Mouse (Mus musculus): ENCODE measurements around the gene Ppp2r3a. TPM values are rescaled to one million over a fixed set of nuclear protein-coding genes. Genes with fewer than 3 reads are reported as not detected.

Gene Ppp2r3a
- polyA plus RNA-seq, 1 experiment from 2014 or later: 16.4 TPM

DNA sequence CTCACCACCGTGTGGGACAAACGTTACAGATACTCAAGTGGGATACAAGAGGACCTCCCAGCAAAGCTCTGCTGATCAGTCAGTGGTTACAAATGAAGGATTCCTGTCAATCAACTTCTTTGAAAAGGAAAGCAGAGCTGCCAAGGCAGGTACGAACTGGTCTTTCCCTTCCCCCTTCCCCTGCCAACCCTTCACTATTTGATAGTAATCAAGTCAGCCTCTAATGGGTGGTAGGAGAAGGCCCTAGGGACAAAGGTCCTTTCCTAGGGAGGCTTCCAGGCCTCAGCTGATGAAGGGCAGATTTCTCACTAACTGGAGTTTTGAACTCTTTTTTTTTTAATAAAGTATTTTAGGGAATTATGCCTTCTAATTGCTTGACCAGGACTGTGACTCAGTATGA, 11.2 kb upstream of the Ppp2r3a start:
- Histone ChIP-seq H3K4me3 (ENCODE audit: low read depth, low read length) (no peak overlapping the region), H3K36me3 (ENCODE audit: control insufficient read depth, insufficient read depth, low read length) (no peaks in the 10 kb centered on the region), H3K4me1 (ENCODE audit: control insufficient read depth, insufficient read depth, low read length) (no peaks in the 10 kb centered on the region), H3K9ac (ENCODE audit: low read length) (no peak overlapping the region), H3K9me3 (ENCODE audit: control insufficient read depth, low read length) (no peaks in the 10 kb centered on the region), H3K27ac (ENCODE audit: low read depth, low read length) (no peak overlapping the region), H3K4me2 (ENCODE audit: low read depth) (no peak overlapping the region), H3K27me3 (ENCODE audit: control insufficient read depth, insufficient read depth, low read length) (no peaks in the 10 kb centered on the region)
- no peak for DNase-seq (ENCODE audit: low spot score)
- no peak for ATAC-seq (ENCODE audit: insufficient read depth, low FRiP score, low TSS enrichment)
- WGBS: 89% methylated on average over 3 of the region's 3 CpGs

DNA sequence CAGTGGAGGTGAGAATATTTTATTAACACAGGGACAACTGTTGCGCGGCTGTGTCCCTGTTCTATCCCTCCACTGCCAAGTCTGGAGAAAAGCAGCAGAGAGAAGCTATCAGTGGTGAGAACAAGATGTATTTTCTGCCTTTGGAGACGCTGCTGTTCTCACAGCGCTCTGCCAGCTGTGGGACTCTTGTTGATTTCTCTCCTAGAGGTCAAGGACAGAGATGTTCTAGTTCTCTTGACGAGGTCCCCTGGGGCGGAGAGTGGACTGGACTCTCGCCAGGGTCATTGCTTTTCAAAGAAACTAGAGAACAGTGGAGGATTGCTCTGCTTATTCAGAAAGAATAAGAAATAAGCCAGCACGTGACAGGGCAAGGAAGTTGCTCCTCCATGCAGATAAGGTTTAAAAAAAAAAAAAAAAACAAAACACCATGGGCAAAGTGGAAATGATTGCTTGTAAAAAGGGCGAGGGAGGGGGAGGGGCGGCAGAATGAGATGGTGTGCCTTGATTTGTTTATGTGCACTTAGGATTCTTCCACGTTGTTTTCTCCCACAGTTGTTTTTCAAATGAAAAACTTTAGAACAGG, 10.5 kb upstream of the Ppp2r3a start:
- Histone ChIP-seq H3K9me3 (ENCODE audit: control insufficient read depth, low read length) (no peaks in the 10 kb centered on the region), H3K36me3 (ENCODE audit: control insufficient read depth, insufficient read depth, low read length) (no peaks in the 10 kb centered on the region), H3K4me3 (ENCODE audit: low read depth, low read length) (no peak overlapping the region), H3K4me2 (ENCODE audit: low read depth) (no peak overlapping the region), H3K4me1 (ENCODE audit: control insufficient read depth, insufficient read depth, low read length) (no peaks in the 10 kb centered on the region), H3K27ac (ENCODE audit: low read depth, low read length) (no peak overlapping the region), H3K9ac (ENCODE audit: low read length) (no peak overlapping the region), H3K27me3 (ENCODE audit: control insufficient read depth, insufficient read depth, low read length) (no peaks in the 10 kb centered on the region)
- ATAC-seq (ENCODE audit: insufficient read depth, low FRiP score, low TSS enrichment) (no peak), DNase-seq (ENCODE audit: low spot score) (no peak)
- WGBS: 63% methylated on average over 11 of the region's 11 CpGs

DNA sequence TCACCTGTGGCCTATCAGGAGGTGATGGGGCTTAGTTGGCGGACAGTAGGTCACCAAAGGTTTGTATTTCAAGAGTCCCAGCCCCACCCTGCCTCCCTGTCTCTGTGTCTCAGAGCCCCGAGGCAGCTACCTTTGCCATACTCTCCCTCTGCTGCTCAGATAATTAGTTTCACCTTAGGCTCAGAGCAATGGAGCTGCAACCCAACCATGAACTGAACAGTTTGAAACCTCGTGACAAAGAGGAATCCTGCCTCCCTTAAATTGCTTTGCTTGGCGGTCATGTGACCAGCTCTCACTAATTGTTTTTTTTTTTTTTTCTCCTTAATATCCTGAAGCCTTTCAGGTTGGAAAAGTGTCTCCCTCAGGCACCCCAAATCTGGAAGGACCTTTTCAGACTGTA, 9.8 kb upstream of the Ppp2r3a start:
- H3K36me3 ChIP-seq (ENCODE audit: control insufficient read depth, insufficient read depth, low read length): no peaks in the 10 kb centered on the region

DNA sequence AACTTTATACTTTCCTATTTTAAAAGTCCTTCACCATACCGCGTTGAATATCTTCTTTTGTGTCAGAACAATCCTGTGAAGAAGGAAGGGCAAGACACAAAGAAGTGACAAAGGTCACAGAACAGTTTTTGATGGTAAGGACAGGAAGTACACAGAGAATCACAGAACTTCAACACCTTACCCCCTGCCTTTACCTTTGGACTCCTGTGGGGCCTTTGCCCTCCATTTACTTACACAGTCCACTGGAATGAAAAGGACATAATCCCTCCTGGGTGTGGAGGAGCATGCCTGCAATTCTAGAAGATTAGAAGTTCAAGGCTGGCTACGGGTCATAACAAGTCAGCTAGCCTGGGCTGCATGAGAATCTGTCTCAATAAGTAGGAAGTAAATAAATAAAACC, 1.5 kb upstream of the Ppp2r3a start:
- Histone ChIP-seq H3K4me1 (ENCODE audit: control insufficient read depth, insufficient read depth, low read length) (peaks cover 6% of the 10 kb centered on the region; the same call in 1 of the 2 replicates), H3K4me3 (ENCODE audit: low read depth, low read length) (no peak overlapping the region), H3K27ac (ENCODE audit: low read depth, low read length) (no peak overlapping the region), H3K9ac (ENCODE audit: low read length) (no peak overlapping the region), H3K4me2 (ENCODE audit: low read depth) (no peak overlapping the region), H3K9me3 (ENCODE audit: control insufficient read depth, low read length) (no peaks in the 10 kb centered on the region), H3K27me3 (ENCODE audit: control insufficient read depth, insufficient read depth, low read length) (no peaks in the 10 kb centered on the region), H3K36me3 (ENCODE audit: control insufficient read depth, insufficient read depth, low read length) (no peaks in the 10 kb centered on the region)
- WGBS: 80% methylated on average over 3 of the region's 3 CpGs
- DNase-seq (ENCODE audit: low spot score): no peak
- no peak for ATAC-seq (ENCODE audit: insufficient read depth, low FRiP score, low TSS enrichment)

More for the DNA sequence above, 9.8 kb upstream of the Ppp2r3a start:
- no peak for DNase-seq (ENCODE audit: low spot score)
- Histone ChIP-seq H3K4me2 (ENCODE audit: low read depth) (no peak overlapping the region), H3K9me3 (ENCODE audit: control insufficient read depth, low read length) (no peaks in the 10 kb centered on the region), H3K9ac (ENCODE audit: low read length) (no peak overlapping the region), H3K4me1 (ENCODE audit: control insufficient read depth, insufficient read depth, low read length) (no peaks in the 10 kb centered on the region), H3K4me3 (ENCODE audit: low read depth, low read length) (no peak overlapping the region), H3K27ac (ENCODE audit: low read depth, low read length) (no peak overlapping the region), H3K27me3 (ENCODE audit: control insufficient read depth, insufficient read depth, low read length) (no peaks in the 10 kb centered on the region)
- ATAC-seq (ENCODE audit: insufficient read depth, low FRiP score, low TSS enrichment): no peak
- WGBS: 64% methylated on average over 4 of the region's 4 CpGs

DNA sequence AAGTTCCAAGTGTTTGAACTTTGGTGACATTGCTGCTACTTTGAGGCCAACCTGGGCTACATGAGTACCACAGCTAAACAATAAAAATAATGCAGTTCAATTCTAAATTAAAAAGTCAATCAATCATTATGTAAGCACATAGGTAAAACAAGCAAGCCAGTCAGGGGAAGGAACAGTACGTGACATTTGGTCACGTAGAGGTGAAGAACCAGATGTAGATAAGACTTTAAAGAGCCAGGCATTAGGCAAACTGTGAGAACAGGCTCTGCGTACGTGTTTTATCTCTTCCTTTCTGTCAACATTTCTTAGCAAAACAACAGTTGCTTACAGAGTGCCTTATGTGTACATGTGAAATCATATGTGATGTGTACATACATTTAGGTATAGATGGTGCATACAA, 946 bp upstream of the Ppp2r3a start:
- Histone ChIP-seq H3K9me3 (ENCODE audit: control insufficient read depth, low read length) (no peaks in the 10 kb centered on the region), H3K27me3 (ENCODE audit: control insufficient read depth, insufficient read depth, low read length) (no peaks in the 10 kb centered on the region), H3K4me2 (ENCODE audit: low read depth) (no peak overlapping the region), H3K36me3 (ENCODE audit: control insufficient read depth, insufficient read depth, low read length) (no peaks in the 10 kb centered on the region), H3K27ac (ENCODE audit: low read depth, low read length) (no peak overlapping the region), H3K9ac (ENCODE audit: low read length) (no peak overlapping the region), H3K4me1 (ENCODE audit: control insufficient read depth, insufficient read depth, low read length) (peaks cover 6% of the 10 kb centered on the region; the same call in 1 of the 2 replicates), H3K4me3 (ENCODE audit: low read depth, low read length) (no peak overlapping the region)
- WGBS: 66% methylated on average over 4 of the region's 4 CpGs
- no peak for DNase-seq (ENCODE audit: low spot score)
- ATAC-seq (ENCODE audit: insufficient read depth, low FRiP score, low TSS enrichment): no peak

DNA sequence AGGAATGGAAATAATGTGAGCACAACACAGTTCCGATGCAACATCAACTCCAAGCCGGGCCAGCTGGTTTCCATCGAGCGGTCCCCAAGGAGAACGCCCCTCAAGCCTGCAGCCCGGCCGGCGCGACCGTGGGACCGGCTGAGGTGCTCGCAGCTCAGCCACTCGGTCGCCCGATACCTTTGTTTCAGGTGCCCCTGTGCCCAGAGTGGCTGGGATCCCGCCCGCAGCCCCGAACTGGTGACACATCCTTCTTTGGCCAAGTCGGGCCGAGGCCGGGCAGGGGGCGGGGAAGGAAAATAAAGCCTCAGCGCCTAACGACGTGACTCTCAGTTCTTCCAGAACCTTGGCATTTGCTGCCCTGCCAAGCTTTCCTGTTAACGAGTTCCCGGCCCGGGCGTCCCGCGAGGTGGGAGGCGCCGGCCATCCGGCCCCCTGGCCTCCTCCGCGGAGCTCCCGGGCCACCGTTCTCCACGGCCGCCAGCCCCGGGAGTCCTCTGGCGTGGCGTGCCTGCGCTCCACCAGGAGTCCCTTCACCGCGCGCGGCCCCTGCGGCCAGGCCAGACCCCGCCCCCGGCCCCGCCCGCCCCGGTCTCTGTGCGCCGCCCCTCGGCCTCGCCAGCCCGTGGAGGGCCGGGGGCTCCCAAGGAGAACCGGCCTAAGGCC, 483 bp downstream of the Ppp2r3a start:
- DNase-seq (ENCODE audit: low spot score): no peak
- Histone ChIP-seq H3K4me1 (ENCODE audit: control insufficient read depth, insufficient read depth, low read length) (peaks cover 6% of the 10 kb centered on the region; the same call in 1 of the 2 replicates), H3K36me3 (ENCODE audit: control insufficient read depth, insufficient read depth, low read length) (no peaks in the 10 kb centered on the region), H3K27me3 (ENCODE audit: control insufficient read depth, insufficient read depth, low read length) (no peaks in the 10 kb centered on the region), H3K9ac (ENCODE audit: low read length) (peak overlapping the region; percentile 71), H3K4me2 (ENCODE audit: low read depth) (peak overlapping the region; percentile 69), H3K27ac (ENCODE audit: low read depth, low read length) (peak overlapping the region; percentile 93), H3K9me3 (ENCODE audit: control insufficient read depth, low read length) (no peaks in the 10 kb centered on the region), H3K4me3 (ENCODE audit: low read depth, low read length) (peak overlapping the region; percentile 79)
- peak; percentile 93 for ATAC-seq (ENCODE audit: insufficient read depth, low FRiP score, low TSS enrichment)
- 0% methylated on average over 50 of the region's 61 CpGs for WGBS

DNA sequence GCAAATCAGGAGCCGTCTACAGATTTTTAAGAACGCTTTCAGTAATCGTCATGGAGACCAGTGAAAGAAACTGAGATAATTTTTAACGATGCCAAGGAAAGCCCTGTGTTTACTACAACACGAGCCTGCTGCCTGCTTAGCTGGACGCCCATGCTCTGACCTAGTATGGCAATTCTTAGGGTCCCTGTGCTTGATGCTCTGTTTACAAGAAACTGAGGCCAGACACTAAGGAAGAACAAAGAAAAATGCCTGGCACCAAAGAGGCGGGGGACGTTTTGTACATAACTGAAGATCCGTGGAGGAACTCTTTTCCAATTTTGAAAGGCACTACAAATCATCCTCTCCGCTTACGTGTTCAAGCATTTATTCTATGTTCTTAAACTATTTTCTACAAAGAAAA, 1.1 kb downstream of the Ppp2r3a start:
- Histone ChIP-seq H3K4me2 (ENCODE audit: low read depth) (peak overlapping the region; percentile 69), H3K36me3 (ENCODE audit: control insufficient read depth, insufficient read depth, low read length) (no peaks in the 10 kb centered on the region), H3K27ac (ENCODE audit: low read depth, low read length) (no peak overlapping the region; the same call in 1 of the 2 replicates), H3K4me3 (ENCODE audit: low read depth, low read length) (peak overlapping the region; percentile 79), H3K27me3 (ENCODE audit: control insufficient read depth, insufficient read depth, low read length) (no peaks in the 10 kb centered on the region), H3K9me3 (ENCODE audit: control insufficient read depth, low read length) (no peaks in the 10 kb centered on the region), H3K4me1 (ENCODE audit: control insufficient read depth, insufficient read depth, low read length) (peaks cover 6% of the 10 kb centered on the region; the same call in 1 of the 2 replicates), H3K9ac (ENCODE audit: low read length) (peak overlapping the region; percentile 71)
- DNase-seq (ENCODE audit: low spot score): peak; percentile 43
- ATAC-seq (ENCODE audit: insufficient read depth, low FRiP score, low TSS enrichment): no peak
- 8% methylated on average over 11 of the region's 11 CpGs for WGBS

DNA sequence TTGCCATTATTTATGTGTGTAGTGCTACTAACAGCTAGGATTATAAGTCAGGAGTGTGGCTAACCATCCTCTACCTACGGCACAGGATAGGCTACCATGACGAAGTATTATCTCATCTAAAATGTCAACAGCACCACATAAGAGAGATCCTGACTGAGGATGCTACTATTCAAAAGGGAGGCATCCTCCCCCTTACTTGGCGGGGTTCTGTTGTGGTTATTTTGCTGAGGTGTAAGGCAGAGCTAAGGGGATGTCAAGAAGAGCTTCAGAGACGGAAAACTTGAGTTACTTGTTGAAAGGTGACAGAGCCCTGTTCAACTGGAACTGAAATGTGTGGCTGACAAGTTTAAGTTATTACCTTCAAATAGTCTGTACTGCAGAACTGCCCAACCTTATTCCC, 2.0 kb downstream of the Ppp2r3a start:
- no peaks in the 10 kb centered on the region for H3K36me3 ChIP-seq (ENCODE audit: control insufficient read depth, insufficient read depth, low read length)
- H3K9ac ChIP-seq (ENCODE audit: low read length): no peak overlapping the region
- no peaks in the 10 kb centered on the region for H3K27me3 ChIP-seq (ENCODE audit: control insufficient read depth, insufficient read depth, low read length)
- 59% methylated on average over 4 of the region's 4 CpGs for WGBS
- H3K4me2 ChIP-seq (ENCODE audit: low read depth): no peak overlapping the region
- peaks cover 6% of the 10 kb centered on the region; the same call in 1 of the 2 replicates for H3K4me1 ChIP-seq (ENCODE audit: control insufficient read depth, insufficient read depth, low read length)
- H3K27ac ChIP-seq (ENCODE audit: low read depth, low read length): no peak overlapping the region
- H3K9me3 ChIP-seq (ENCODE audit: control insufficient read depth, low read length): no peaks in the 10 kb centered on the region
- no peak overlapping the region for H3K4me3 ChIP-seq (ENCODE audit: low read depth, low read length)
- no peak for ATAC-seq (ENCODE audit: insufficient read depth, low FRiP score, low TSS enrichment)
- DNase-seq (ENCODE audit: low spot score): no peak

DNA sequence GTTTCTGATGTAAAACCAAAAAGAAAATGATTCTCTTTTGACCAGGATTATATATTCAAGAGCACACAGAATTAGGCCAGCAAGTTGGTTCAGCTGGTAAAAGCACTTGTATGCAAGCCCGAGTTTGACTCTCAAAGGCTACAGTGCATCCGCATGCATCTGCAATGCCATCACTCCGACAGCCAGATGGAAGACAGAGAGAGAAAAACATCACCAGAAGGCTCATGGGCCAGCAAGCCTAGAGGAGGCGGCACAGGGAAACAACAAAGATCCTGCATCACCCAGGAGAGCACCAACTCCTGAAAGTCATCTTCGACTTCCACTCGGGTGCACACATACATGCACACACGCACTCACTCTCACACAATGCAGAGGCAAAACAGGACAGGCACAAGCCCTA, 4.1 kb downstream of the Ppp2r3a start:
- no peak overlapping the region for H3K27ac ChIP-seq (ENCODE audit: low read depth, low read length)
- H3K4me3 ChIP-seq (ENCODE audit: low read depth, low read length): no peak overlapping the region
- H3K27me3 ChIP-seq (ENCODE audit: control insufficient read depth, insufficient read depth, low read length): no peaks in the 10 kb centered on the region
- peaks cover 6% of the 10 kb centered on the region; the same call in 1 of the 2 replicates for H3K4me1 ChIP-seq (ENCODE audit: control insufficient read depth, insufficient read depth, low read length)
- ATAC-seq (ENCODE audit: insufficient read depth, low FRiP score, low TSS enrichment) (no peak), DNase-seq (ENCODE audit: low spot score) (no peak)
- H3K36me3 ChIP-seq (ENCODE audit: control insufficient read depth, insufficient read depth, low read length): no peaks in the 10 kb centered on the region
- no peak overlapping the region for H3K9ac ChIP-seq (ENCODE audit: low read length)
- H3K9me3 ChIP-seq (ENCODE audit: control insufficient read depth, low read length): no peaks in the 10 kb centered on the region
- 77% methylated on average over 7 of the region's 7 CpGs for WGBS
- H3K4me2 ChIP-seq (ENCODE audit: low read depth): no peak overlapping the region
